Mouse (Mus musculus) E14TG2a.4 (cell line): ENCODE measurements at regions not wholly inside any gene's neighbourhood (a gene's known extent, or its start where the extent isn't known, plus 50 kb on each side); places are given as distances from the start of the nearest gene placed in this dataset.

Experiments used
- CTCF ChIP-seq: conservative IDR thresholded peaks from 2 replicates; pipeline ENCODE4 v1.5.1; 2014; ENCODE audit warnings: low read length
- POU5F1 ChIP-seq: IDR thresholded peaks from 2 replicates; pipeline ENCODE4 v1.6.1; 2014; ENCODE audit warnings: low read length, borderline replicate concordance

- TF ChIP-seq CTCF = peak; percentile 93
- TF ChIP-seq POU5F1 = no peak
These were observed 52.4 kb upstream of the Mki67 start for GRCm38 (mm10) chr7:135768592-135768991.
